Mouse (Mus musculus) kidney, postnatal 10 days (tissue): ENCODE results near the gene Chpf.

Source experiments
- DNase-seq: peaks from one replicate; pipeline ENCODE4 v3.0.0; 2021; ENCODE audit warnings: mixed read lengths

Gene Chpf

DNA sequence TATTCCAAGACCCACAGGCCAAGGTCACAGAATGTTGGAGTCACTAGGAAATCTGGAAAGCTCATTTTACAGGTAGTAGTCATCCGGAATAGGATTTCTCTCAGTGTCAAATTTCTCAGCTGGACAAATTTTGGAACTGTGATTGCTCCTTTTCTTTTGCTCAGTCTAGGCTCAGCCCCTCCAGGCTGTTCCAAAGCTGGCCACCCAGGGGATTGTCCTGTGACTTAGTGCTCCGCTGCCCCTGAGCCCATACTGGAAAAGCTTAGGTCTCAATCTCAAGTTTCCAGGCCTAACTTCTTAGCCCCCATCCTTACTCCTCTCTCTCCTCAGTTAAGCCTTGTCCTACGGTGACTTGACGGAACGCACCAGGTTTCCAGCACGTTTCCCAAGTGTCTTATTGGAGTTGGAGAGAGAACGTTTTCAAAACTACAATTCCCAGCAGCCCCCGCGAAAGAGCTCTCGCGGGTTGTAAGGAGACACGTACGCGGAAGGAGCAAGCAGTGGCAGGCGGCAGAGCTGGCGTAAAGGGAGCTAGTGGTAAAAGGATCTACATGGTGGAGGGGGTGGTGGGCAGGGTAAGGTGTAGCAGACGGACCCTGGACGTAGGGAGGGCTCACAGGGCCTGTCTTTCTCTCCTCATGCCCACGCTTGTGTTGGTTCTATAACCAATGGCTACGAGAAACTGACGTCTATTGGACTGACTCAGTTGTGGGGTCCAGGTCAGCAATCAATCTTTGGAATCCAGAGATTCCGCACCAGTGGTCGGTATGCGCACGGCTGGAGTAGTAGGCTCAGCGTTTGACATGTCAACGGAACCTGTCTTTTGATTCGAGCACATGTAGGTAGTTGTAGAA is 43.4 kb downstream of the Chpf start, which contains the start of gene Gmppa:
Gene Gmppa, plus strand, starts transcription at position 456 of the 854 bp plus-strand sequence.
- DNase-seq: peak; percentile 91

DNA sequence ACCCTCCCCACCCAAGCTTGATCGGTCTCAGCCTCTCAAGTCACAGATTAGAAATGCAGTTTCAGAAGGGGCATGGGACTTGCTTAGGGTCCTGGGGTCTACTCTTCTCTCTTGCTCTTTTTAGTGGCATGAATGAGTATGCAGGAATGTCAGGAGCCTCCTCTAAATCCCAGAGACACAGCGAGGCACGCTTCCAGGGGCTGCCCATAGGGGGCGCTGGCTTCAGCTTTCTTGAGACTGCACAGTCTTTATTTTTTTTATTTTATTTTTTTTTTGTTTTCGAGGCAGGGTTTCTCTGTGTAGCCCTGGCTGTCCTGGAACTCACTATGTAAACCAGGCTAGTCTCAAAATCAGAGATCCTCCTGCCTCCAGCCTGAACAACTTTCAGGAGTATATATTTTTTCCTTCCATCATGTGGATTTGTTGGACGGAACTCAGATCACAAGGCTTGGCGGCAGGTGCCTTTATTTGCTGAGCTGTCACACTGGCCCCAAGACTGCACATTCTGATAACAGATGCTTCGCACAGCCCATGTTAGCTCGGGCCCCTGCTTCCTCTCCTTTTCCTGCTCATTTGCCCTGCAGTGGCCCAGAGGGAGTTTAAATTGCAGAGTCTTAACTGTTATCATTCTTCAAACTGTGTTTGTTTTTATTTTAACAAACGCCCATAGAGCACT is 53.2 kb downstream of the Chpf start:
- peak; percentile 69 for DNase-seq
